Mouse (Mus musculus): ENCODE data around the gene Plekhs1. TPM values are rescaled to one million over a fixed set of nuclear protein-coding genes. Genes with fewer than 3 reads are reported as not detected.

Gene Plekhs1
- 0.04 and 0.08 TPM in 2 replicates for polyA plus RNA-seq (2012; rRNA removed)

GRCm38 (mm10) chr19:56461522-56462101 lies at the start of gene Plekhs1:
TSS of gene Plekhs1 (plus strand) at chr19:56461640.

Other genes with a start within 250 kb of the Plekhs1 start
- gene Habp2, start 174.5 kb upstream of the Plekhs1 start, polyA plus RNA-seq (2012; rRNA removed) = 62.2 and 67.9 TPM in 2 replicates
- 0.10 and 0.16 TPM in 2 replicates for gene Nrap, start 71.6 kb upstream of the Plekhs1 start, polyA plus RNA-seq (2012; rRNA removed)
- 9.2 and 11.5 TPM in 2 replicates for gene Casp7, start 64.5 kb upstream of the Plekhs1 start, polyA plus RNA-seq (2012; rRNA removed)
- 7.9 and 9.1 TPM in 2 replicates for gene Dclre1a, start 86.6 kb downstream of the Plekhs1 start, polyA plus RNA-seq (2012; rRNA removed)
- 4.5 and 5.0 TPM in 2 replicates for gene Nhlrc2, start 86.6 kb downstream of the Plekhs1 start, polyA plus RNA-seq (2012; rRNA removed)